Mouse (Mus musculus): Measurements from ENCODE around the gene Gucy2d.

DNA sequence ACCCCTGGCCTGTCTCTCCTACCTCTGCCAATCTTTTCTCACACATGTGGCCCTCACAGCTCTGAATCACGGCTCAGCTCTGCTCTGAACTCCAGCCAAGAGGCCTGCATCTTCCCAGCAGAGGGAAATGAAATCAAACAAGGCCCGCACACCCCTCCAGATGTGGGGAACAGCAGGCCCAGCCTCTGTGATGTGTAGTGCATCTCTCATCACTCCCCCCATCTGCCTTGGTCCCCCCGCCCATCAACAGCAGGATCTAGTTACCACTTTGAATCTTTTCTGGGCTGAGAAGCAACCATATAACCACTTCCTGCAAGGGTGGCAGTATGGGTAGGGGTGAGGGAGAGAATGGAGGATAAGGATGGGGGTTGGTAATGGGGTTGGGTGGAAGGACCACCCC lies 28.9 kb downstream of the Gucy2d start:
- TF ChIP-seq CTCF (IDR thresholded peaks at IDR 0.05; ENCODE audit: extremely low read depth, insufficient read depth, insufficient read length, insufficient replicate concordance): no peak
- no peak for TF ChIP-seq POLR2A (IDR thresholded peaks at IDR 0.05; ENCODE audit: low read depth, low read length)

Measured in spleen, adult 2 months (tissue).